Mouse (Mus musculus) large intestine, adult 2 months (tissue): ENCODE results near the gene Dab2ip. TPM values are rescaled to one million over a fixed set of nuclear protein-coding genes. Genes with fewer than 3 reads are reported as not detected.

Experiments
- DNase-seq: peaks from one replicate; pipeline ENCODE4 v3.0.0-alpha.2; 2012; ENCODE audit warnings: low read depth, low spot score
- WGBS: fragments of 180-500 bp; shearing (Covaris S2); methylation state at CpG from one replicate; pipeline ENCODE4 v1.1.7; 2018; 5-methylcytosine and 5-hydroxymethylcytosine counted together
- polyA plus RNA-seq: library from polyadenylated mRNA; depleted of rRNA; stranded (reverse); fragments of >200 nt; gene quantifications from 2 replicates; pipeline ENCODE4 v1.2.3, GENCODE M21; 2012

Gene Dab2ip
- polyA plus RNA-seq, 1 experiment, result 60.5 TPM

DNA sequence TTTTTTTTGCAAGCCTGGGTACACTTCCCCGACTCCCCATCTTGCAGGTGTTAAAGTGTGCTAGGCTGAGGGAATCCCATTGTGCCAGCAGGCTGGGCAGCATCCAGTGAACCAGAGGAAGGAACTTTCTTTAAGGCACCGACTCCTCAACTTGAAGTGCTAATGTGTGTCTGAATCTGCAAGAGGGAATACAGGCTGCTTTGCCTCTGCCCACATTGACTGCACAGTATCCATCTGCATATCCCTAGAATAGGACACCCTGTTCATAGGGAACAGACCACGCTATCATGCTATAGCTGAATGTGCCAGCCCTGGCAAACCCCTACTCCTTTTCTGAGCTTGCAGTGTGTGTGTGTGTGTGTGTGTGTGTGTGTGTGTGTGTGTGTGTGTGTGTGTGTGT is 115.1 kb downstream of the Dab2ip start:
- WGBS, result 76% methylated on average over 3 of the region's 3 CpGs
- no peak for DNase-seq

- no peak for DNase-seq
- 34% methylated on average over 3 of the region's 3 CpGs for WGBS
Observed at GRCm38 (mm10) chr2:35673986-35674385, 115.9 kb downstream of the Dab2ip start.

DNA sequence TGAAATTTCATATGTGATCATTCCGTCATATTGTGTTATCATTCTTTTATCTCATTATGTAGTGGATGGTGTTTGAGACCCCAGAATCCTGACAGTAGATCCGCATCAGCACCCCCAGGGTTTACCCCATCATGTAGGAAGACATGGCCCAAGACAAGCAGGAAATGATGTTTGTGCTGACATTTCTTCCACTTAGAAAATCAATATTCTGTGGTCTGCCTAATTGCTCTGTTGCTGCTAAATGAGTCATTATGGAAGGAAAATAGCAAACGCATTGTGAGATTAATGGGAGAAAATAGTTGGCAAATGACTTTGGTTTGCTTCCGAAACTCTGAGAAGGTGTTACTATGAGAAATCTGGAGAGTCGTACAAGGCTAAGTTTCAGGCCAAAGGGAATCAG is 116.4 kb downstream of the Dab2ip start:
- no peak for DNase-seq
- WGBS, result 76% methylated on average over 5 of the region's 5 CpGs

GRCm38 (mm10) chr2:35676075-35676665 is 118.1 kb downstream of the Dab2ip start:
- no peak for DNase-seq
- WGBS, result 8% methylated on average over 5 of the region's 5 CpGs

DNA sequence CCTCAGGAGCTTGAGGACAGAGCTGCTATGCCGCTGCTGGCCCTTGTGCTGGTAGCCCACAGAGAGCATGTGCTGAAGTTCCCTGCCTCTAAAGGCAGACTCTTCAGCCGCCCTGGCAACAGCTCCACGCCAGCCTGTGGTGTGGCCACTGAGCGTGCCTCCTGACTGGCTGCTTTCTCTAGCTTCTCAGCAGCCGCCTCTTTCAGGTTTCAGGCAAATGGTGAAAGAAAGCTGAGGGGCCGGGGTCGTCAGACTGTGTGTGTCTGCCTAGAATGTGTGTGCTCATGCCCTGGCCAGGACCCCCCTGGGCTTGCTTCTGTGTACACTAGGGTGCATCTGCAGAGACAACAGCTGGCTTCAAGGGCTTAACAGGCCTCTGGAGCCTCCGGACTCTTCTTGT is 119.8 kb downstream of the Dab2ip start:
- WGBS, result 32% methylated on average over 8 of the region's 8 CpGs

GRCm38 (mm10) chr2:35678440-35678839 is 120.4 kb downstream of the Dab2ip start:
- WGBS, result 51% methylated on average over 4 of the region's 4 CpGs
- DNase-seq, result no peak

More for the DNA sequence above, 119.8 kb downstream of the Dab2ip start:
- DNase-seq, result no peak

DNA sequence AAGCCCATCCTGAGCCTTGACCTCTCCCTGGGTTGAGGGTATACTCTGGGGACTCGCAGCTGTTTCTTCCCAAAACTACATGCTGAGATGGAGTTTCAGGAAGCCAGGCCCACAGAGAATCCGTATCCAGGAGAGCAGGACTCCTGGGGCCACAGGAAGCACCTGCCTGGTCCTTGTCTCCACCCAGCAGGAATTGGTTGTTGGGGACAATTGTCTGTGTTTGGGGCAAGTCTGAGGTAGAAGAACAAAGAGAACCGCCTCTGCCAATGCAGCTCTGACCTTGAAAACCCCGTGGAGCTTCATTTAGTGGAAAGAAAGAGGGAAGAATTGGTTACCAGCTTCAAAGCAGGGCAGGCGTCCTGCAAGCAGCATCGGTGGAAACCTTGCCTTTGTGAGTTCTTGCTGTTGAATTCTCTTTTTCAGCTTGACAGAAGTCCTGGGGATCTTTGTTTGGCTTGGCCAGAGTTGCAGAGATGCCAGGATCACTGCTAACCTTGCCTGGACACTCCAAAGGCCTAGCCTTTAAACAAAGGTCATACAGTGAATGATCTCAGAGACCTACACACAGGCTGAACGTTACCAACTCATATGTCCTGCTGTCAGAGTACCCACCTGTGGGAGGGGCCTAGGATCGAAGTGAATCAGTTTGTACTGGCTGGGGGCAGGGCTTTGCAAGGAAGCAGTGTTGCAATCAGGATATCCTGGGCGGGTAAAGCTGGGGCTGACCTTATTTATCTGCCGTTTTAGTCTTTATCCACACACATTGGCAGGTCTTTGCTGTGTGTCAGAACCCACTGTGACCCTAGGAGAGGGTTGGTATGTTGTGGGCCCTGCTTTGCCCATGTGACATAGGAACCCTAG is 122.0 kb downstream of the Dab2ip start:
- no peak for DNase-seq
- WGBS, result 15% methylated on average over 10 of the region's 10 CpGs

- DNase-seq, result no peak
- 4% methylated on average over 6 of the region's 6 CpGs for WGBS
Observed at GRCm38 (mm10) chr2:35680833-35681232, 122.8 kb downstream of the Dab2ip start.

- WGBS, result 14% methylated on average over 3 of the region's 3 CpGs
- no peak for DNase-seq
Observed at GRCm38 (mm10) chr2:35684005-35684404, 125.9 kb downstream of the Dab2ip start.

DNA sequence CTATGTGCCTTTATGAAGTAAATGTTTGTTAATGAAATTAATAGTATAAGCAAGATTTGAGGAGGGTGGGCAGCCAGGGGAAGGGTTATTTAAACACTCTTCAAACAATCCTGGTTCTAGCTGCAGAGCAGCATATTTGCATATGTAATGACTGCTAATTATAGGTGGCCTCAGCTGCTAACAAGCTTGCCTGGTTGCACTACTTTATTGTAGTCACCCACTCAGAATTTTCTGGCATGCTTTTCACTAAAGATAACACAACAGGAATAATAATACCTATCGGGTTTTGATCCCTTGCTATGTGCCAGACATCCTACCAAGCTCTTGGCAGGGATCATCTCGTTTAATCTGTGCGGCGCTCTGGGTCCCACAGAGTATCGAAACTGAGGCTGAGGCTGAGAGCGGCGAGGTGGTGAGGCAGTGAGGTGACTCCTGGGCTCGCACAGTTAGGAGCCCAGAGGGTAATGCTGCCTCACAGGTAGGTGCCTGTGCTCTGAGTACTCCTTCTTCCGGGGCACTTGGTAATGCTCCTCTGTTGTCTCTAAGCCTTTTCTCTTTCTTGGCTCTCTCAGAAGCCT is 126.8 kb downstream of the Dab2ip start:
- 69% methylated on average over 9 of the region's 9 CpGs for WGBS
- DNase-seq, result no peak

DNA sequence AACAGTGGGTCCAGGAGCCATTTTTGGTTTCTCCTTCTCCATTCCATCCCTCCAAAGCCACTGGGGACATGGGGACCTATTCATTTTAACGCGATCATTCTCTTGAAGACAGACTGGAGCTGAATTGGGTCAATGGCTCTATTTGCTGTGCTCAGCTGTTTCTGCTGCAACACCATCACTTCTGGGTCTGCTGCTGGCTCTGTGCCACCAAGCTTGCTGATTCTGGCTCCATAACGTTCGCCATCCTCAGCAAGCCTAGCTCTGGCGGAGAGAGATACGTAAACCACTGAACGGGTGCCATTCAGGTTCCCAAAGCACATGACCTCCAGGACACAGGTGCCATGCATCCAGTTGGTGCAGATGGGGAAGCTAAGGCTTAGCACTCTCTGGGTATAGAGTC is 128.0 kb downstream of the Dab2ip start:
- WGBS, result 75% methylated on average over 7 of the region's 7 CpGs
- no peak for DNase-seq

GRCm38 (mm10) chr2:35687557-35688070 is 129.5 kb downstream of the Dab2ip start:
- no peak for DNase-seq
- 36% methylated on average over 5 of the region's 5 CpGs for WGBS

DNA sequence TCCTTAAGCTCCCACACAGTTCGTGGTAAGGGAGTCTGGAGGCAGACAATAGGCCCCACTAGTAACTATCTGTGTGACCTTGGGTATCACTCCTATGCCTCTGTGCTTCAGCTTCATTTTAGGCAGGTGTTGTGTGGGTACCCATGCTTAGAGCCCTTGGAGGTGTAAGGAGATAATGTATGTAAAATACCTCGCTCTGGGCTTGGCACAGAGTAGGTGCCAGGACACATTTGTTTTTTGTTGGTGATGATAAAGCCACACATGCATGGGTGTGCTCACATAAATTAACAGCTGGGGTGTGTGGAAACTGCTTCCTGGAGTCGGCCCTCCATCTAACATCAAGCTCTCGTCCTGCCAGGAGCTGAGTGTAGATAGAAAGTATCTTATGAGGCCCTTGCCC is 130.1 kb downstream of the Dab2ip start:
- 14% methylated on average over 4 of the region's 4 CpGs for WGBS
- no peak for DNase-seq

DNA sequence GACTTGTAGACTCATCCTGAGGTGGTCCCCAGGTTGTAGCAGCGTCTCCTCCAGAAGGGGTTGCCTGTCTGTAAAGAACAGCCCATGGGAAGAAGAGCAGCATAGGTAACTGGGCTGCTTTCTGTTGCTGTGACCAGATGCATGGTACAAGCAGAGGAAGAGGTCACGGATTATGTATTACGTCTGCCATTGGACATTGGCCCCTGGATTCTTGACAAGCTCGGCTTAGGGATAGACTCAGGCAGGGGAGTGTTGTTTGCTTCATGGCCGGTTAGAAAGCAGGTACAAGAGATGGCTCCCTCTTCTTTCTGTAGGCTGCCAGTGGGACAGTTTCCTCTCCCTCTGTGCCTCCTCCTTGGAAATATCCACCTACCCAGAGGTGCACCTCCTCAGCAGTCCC is 130.5 kb downstream of the Dab2ip start:
- WGBS, result 31% methylated on average over 5 of the region's 5 CpGs
- no peak for DNase-seq

GRCm38 (mm10) chr2:35689881-35690280 is 131.8 kb downstream of the Dab2ip start:
- 11% methylated on average over 2 of the region's 2 CpGs for WGBS

DNA sequence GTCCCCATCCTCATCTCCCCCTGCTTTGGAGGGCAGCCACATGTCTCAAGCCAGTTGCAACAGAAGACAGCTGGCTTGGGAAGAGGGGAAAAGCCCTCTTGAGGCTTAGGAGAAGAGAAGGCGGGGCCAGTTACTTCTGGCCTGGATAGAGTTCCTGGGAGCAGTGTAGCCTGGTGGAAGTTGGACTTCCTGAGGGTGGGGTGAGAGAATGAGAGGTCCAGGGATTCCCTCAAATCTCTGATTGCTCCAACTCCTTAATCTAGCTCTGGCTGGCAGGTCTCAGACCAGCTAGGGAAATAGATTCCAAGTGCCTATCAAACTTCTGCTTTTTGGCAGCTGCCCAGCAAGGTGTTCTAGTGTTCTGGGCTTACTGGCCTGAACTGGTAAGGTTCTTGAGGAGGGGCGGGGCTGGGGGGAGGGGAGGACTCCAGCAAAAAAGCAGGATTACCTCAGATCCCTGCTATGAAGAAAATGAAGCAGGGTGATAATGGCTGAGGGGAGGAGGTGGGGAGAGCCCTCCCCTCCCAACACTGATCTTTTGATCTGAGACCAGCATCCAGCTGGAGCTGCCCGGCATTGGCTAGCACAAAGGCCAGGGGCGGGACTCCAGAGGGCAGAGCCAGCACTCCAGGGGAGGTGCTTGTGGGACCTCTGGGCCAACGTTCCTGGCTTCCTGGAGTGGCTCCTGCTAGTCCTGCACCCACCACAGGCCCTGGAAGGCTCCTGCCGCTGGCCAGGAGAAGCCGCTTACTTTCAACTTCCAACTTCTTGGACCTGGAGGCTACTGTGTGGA is 133.4 kb downstream of the Dab2ip start:
- no peak for DNase-seq
- WGBS, result 9% methylated on average over 7 of the region's 7 CpGs

More at GRCm38 (mm10) chr2:35689881-35690280, 131.8 kb downstream of the Dab2ip start:
- DNase-seq, result no peak

DNA sequence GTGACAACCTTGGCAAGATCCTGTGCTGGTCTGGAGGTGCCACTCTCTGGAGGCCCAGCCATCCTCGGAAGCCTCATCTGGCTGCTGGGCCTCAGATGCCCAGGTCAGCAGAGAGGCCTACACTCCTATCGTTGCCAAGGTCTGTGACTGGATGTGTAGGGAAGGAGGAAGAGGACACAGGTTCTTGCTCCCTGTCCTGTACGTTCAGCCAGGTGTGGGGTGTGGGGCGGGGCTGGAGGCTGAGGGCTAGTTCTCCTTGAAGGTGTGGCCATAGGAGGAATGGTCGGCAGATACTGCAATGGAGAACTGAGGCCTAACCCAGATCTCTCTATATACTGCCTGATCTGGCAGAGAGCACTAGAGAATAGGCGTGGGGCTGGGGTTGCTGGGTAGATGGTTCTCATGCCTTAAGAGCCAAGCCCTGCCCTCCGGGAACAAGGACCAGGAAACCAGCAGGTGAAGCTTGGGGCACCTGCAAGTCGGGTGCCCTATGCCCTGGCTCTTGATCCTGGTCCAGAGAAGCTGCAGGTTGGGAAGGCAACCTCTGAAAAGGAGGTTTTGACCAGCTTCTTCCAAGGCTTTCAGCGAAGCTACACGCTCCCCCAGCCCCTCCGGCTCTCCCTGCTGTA is 134.3 kb downstream of the Dab2ip start:
- no peak for DNase-seq
- WGBS, result 15% methylated on average over 11 of the region's 11 CpGs

DNA sequence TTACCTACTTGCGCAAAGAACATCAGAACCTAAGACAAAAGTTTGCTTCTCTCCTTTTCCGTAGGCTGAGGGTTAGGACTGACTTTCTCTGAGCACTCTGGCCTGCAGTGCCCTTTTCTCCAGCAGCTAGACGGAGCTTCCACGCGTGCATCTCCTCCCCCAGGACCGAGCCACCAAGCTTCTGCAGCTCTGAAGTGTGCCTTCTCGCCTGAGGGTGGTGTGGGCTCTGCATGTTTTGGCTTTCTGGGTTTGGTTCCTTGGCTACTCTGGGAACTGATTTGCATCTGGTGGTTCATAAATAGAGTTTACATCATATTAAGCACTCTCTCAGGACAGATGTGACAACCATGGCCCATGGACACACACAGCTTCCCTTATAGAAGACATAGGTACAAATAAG is 135.0 kb downstream of the Dab2ip start:
- no peak for DNase-seq
- WGBS, result 23% methylated on average over 7 of the region's 7 CpGs

- 34% methylated on average over 2 of the region's 2 CpGs for WGBS
- DNase-seq, result no peak
Observed at GRCm38 (mm10) chr2:35694111-35694510, 136.0 kb downstream of the Dab2ip start.

- WGBS, result 24% methylated on average over 7 of the region's 7 CpGs
- DNase-seq, result no peak
Observed at GRCm38 (mm10) chr2:35696193-35696541, 138.1 kb downstream of the Dab2ip start.
